Mouse (Mus musculus) kidney, adult 2 months (tissue): ENCODE data around the gene Prkci.

Source experiments
- CTCF ChIP-seq: fragments of 200-500 bp; conservative IDR thresholded peaks from 2 replicates; pipeline ENCODE4 v1.5.1; 2011; ENCODE audit warnings: low read depth, mild to moderate bottlenecking, control low read depth, low read length, moderate library complexity, mixed read lengths; ENCODE audit not compliant: insufficient read depth, insufficient read length
- POLR2A ChIP-seq: fragments of 200-500 bp; IDR thresholded peaks from one replicate; pipeline ENCODE4 v1.6.1; 2011; ENCODE audit warnings: low read depth, low read length, control low read depth

DNA sequence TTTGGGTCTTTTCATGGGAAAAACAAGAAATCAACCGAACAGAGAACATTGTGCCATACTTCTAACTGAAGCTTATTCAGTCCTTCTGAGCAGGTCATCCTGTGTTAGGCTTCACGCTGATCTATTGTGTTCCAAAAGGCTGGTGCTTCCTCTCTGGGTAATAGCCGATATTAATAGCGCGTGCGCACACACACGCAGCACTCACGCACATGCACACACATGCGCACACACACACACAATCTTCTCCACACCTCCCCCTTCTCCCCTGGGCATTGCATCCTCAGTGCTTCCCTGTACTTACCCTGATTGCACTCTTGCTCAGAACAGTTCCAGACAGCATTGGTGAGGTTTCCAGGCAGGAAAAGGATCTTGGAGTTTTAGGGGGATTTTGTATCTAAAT is 57.6 kb downstream of the Prkci start:
- TF ChIP-seq POLR2A (no peak), CTCF (no peak)
